Mouse (Mus musculus) stomach, embryonic 16.5 days (tissue): ENCODE measurements around the gene Tfcp2l1. TPM values are rescaled to one million over a fixed set of nuclear protein-coding genes. Genes with fewer than 3 reads are reported as not detected.

ENCODE experiments used
- ATAC-seq: fragments of 200-750 bp; cut with Nextera tagmentation; 2 replicates; pipeline ENCODE4 v1.8.0; 2017; ENCODE audit warnings: moderate number of reproducible peaks, moderate TSS enrichment; ENCODE audit not compliant: insufficient read depth, low FRiP score
- H3K27ac ChIP-seq: fragments of 300-500 bp; sonication (generic); 2 replicates; pipeline ENCODE4 v1.5.1; 2014; ENCODE audit warnings: low read length
- H3K27me3 ChIP-seq: fragments of 300-500 bp; sonication (generic); 2 replicates; pipeline ENCODE4 v1.6.1; 2014; ENCODE audit warnings: low read length, control low read depth, mixed read lengths; ENCODE audit not compliant: control insufficient read depth, insufficient read depth
- H3K36me3 ChIP-seq: fragments of 300-500 bp; sonication (generic); 2 replicates; pipeline ENCODE4 v1.6.1; 2014; ENCODE audit warnings: low read length; ENCODE audit not compliant: control insufficient read depth, insufficient read depth
- H3K4me1 ChIP-seq: fragments of 300-500 bp; sonication (generic); 2 replicates; pipeline ENCODE4 v1.6.1; 2014; ENCODE audit warnings: low read length, control low read depth, mixed read lengths; ENCODE audit not compliant: control insufficient read depth, insufficient read depth
- H3K4me2 ChIP-seq: fragments of 300-500 bp; sonication (generic); 2 replicates; pipeline ENCODE4 v1.6.1; 2014; ENCODE audit warnings: low read depth, low read length, mixed read lengths
- H3K4me3 ChIP-seq: fragments of 300-500 bp; sonication (generic); replicated peaks from 2 replicates; pipeline ENCODE4 v1.5.1; 2014; ENCODE audit warnings: mild to moderate bottlenecking, low read length
- H3K9ac ChIP-seq: fragments of 300-500 bp; sonication (generic); 2 replicates; pipeline ENCODE4 v1.6.1; 2014; ENCODE audit warnings: low read length
- H3K9me3 ChIP-seq: fragments of 300-500 bp; sonication (generic); replicated peaks from 2 replicates; pipeline ENCODE4 v1.6.1; 2016; ENCODE audit warnings: low read length, control low read depth; ENCODE audit not compliant: control insufficient read depth
- WGBS: fragments of 180-500 bp; shearing (Covaris S2); extraction: QIAGEN DNeasy Blood & Tissue Kit; methylation state at CpG from one replicate; pipeline ENCODE4 v1.1.7; 2014; 5-methylcytosine and 5-hydroxymethylcytosine counted together
- polyA plus RNA-seq: library from polyadenylated mRNA; unstranded; fragments of >200 nt; fragmentation: Nextera tagmentation; extraction: Ambion mirVana; gene quantifications from 2 replicates; pipeline ENCODE4 v1.2.1, GENCODE M21; 2015

Gene Tfcp2l1
- polyA plus RNA-seq, 1 experiment from 2014 or later, result 2.2 TPM

- Histone ChIP-seq H3K9me3 (no peaks in the 10 kb centered on the region), H3K27ac (no peak overlapping the region), H3K4me2 (no peak overlapping the region), H3K27me3 (no peaks in the 10 kb centered on the region), H3K36me3 (no peaks in the 10 kb centered on the region), H3K4me3 (no peak overlapping the region), H3K4me1 (no peaks in the 10 kb centered on the region), H3K9ac (no peak overlapping the region)
- WGBS, result 85% methylated on average over 1 of the region's 1 CpGs
- no peak for ATAC-seq
These were observed 72.2 kb downstream of the Tfcp2l1 start for GRCm38 (mm10) chr1:118699961-118700360.

- 72% methylated on average over 4 of the region's 4 CpGs for WGBS
These were observed 83.9 kb downstream of the Tfcp2l1 start for GRCm38 (mm10) chr1:118711606-118712005.

GRCm38 (mm10) chr1:118716225-118716624, 88.5 kb downstream of the Tfcp2l1 start:
- no peak for ATAC-seq
- Histone ChIP-seq H3K4me1 (no peaks in the 10 kb centered on the region), H3K9me3 (no peaks in the 10 kb centered on the region; the same call in 1 of the 2 replicates), H3K27ac (no peak overlapping the region), H3K9ac (no peak overlapping the region), H3K4me3 (no peak overlapping the region), H3K4me2 (no peak overlapping the region), H3K27me3 (no peaks in the 10 kb centered on the region), H3K36me3 (no peaks in the 10 kb centered on the region)
- 61% methylated on average over 1 of the region's 1 CpGs for WGBS

More at GRCm38 (mm10) chr1:118711606-118712005, 83.9 kb downstream of the Tfcp2l1 start:
- Histone ChIP-seq H3K9me3 (no peaks in the 10 kb centered on the region; the same call in 1 of the 2 replicates), H3K27me3 (no peaks in the 10 kb centered on the region), H3K4me1 (no peaks in the 10 kb centered on the region), H3K9ac (no peak overlapping the region), H3K4me2 (no peak overlapping the region), H3K27ac (no peak overlapping the region), H3K36me3 (no peaks in the 10 kb centered on the region), H3K4me3 (no peak overlapping the region)
- no peak for ATAC-seq

- Histone ChIP-seq H3K36me3 (no peaks in the 10 kb centered on the region), H3K27me3 (no peaks in the 10 kb centered on the region), H3K9me3 (no peaks in the 10 kb centered on the region; the same call in 1 of the 2 replicates), H3K4me2 (no peak overlapping the region), H3K4me1 (no peaks in the 10 kb centered on the region), H3K4me3 (no peak overlapping the region), H3K9ac (no peak overlapping the region), H3K27ac (no peak overlapping the region)
- 72% methylated on average over 6 of the region's 6 CpGs for WGBS
- no peak for ATAC-seq
These were observed 90.3 kb downstream of the Tfcp2l1 start for GRCm38 (mm10) chr1:118718055-118718454.

- H3K4me2 ChIP-seq, result no peak overlapping the region
- no peak for ATAC-seq
- no peak overlapping the region for H3K9ac ChIP-seq
- H3K4me1 ChIP-seq, result no peaks in the 10 kb centered on the region
- 74% methylated on average over 2 of the region's 2 CpGs for WGBS
- H3K27me3 ChIP-seq, result no peaks in the 10 kb centered on the region
- no peaks in the 10 kb centered on the region for H3K36me3 ChIP-seq
- H3K4me3 ChIP-seq, result no peak overlapping the region
- no peak overlapping the region for H3K27ac ChIP-seq
- no peaks in the 10 kb centered on the region; the same call in 1 of the 2 replicates for H3K9me3 ChIP-seq
These were observed 92.0 kb downstream of the Tfcp2l1 start for GRCm38 (mm10) chr1:118719699-118720098.

- 49% methylated on average over 8 of the region's 8 CpGs for WGBS
- Histone ChIP-seq H3K4me3 (no peak overlapping the region), H3K9ac (no peak overlapping the region), H3K9me3 (no peaks in the 10 kb centered on the region), H3K4me2 (no peak overlapping the region), H3K27ac (no peak overlapping the region), H3K4me1 (no peaks in the 10 kb centered on the region), H3K36me3 (no peaks in the 10 kb centered on the region), H3K27me3 (no peaks in the 10 kb centered on the region)
- no peak for ATAC-seq
These were observed 92.8 kb downstream of the Tfcp2l1 start for GRCm38 (mm10) chr1:118720474-118721095.

GRCm38 (mm10) chr1:118727075-118727474, 99.3 kb downstream of the Tfcp2l1 start:
- 86% methylated on average over 4 of the region's 4 CpGs for WGBS
- Histone ChIP-seq H3K4me1 (no peaks in the 10 kb centered on the region), H3K9ac (no peak overlapping the region), H3K27ac (no peak overlapping the region), H3K4me2 (no peak overlapping the region), H3K9me3 (no peaks in the 10 kb centered on the region), H3K27me3 (no peaks in the 10 kb centered on the region), H3K36me3 (no peaks in the 10 kb centered on the region), H3K4me3 (no peak overlapping the region)
- no peak for ATAC-seq

- no peaks in the 10 kb centered on the region for H3K9me3 ChIP-seq
- no peaks in the 10 kb centered on the region for H3K27me3 ChIP-seq
- no peak overlapping the region for H3K4me2 ChIP-seq
- no peaks in the 10 kb centered on the region for H3K36me3 ChIP-seq
- no peak overlapping the region for H3K9ac ChIP-seq
- no peak overlapping the region for H3K4me3 ChIP-seq
- H3K27ac ChIP-seq, result no peak overlapping the region
- no peak for ATAC-seq
- H3K4me1 ChIP-seq, result no peaks in the 10 kb centered on the region
These were observed 101.1 kb downstream of the Tfcp2l1 start for GRCm38 (mm10) chr1:118728796-118729195.
